Mouse (Mus musculus) heart, adult 2 months (tissue): ENCODE results near the gene Dok3.

ENCODE experiments used
- CTCF ChIP-seq: fragments of 200-600 bp; IDR thresholded peaks from 2 replicates; pipeline ENCODE4 v1.8.1; 2022; ENCODE audit warnings: antibody characterized with exemption, mild to moderate bottlenecking, moderate library complexity
- POLR2A ChIP-seq: fragments of 200-500 bp; IDR thresholded peaks from 2 replicates; pipeline ENCODE4 v1.6.1; 2011; ENCODE audit warnings: mild to moderate bottlenecking, low read depth, low read length, control low read depth; ENCODE audit not compliant: insufficient read depth

- TF ChIP-seq CTCF: no peak
- no peak for TF ChIP-seq POLR2A
Observed at GRCm38 (mm10) chr13:55570286-55570973, 41.3 kb upstream of the Dok3 start.
